Mouse (Mus musculus) kidney, embryonic 14.5 days (tissue): Measurements from ENCODE around the gene Xkr7. TPM values are rescaled to one million over a fixed set of nuclear protein-coding genes. Genes with fewer than 3 reads are reported as not detected.

Source experiments
- ATAC-seq: fragments of 200-750 bp; cut with Nextera tagmentation; 2 replicates; pipeline ENCODE4 v1.8.0; 2017; ENCODE audit warnings: moderate number of reproducible peaks, mild to moderate bottlenecking, moderate TSS enrichment, moderate library complexity; ENCODE audit not compliant: low FRiP score, low TSS enrichment
- H3K27ac ChIP-seq: fragments of 300-500 bp; sonication (generic); 2 replicates; pipeline ENCODE4 v1.5.1; 2014; ENCODE audit warnings: low read depth, mild to moderate bottlenecking, low read length, moderate library complexity, mixed read lengths
- H3K27me3 ChIP-seq: fragments of 300-500 bp; sonication (generic); 2 replicates; pipeline ENCODE4 v1.6.1; 2014; ENCODE audit warnings: mild to moderate bottlenecking, low read length; ENCODE audit not compliant: control insufficient read depth, insufficient read depth
- H3K36me3 ChIP-seq: fragments of 300-500 bp; sonication (generic); 2 replicates; pipeline ENCODE4 v1.6.1; 2014; ENCODE audit warnings: low read length, mixed read lengths; ENCODE audit not compliant: control insufficient read depth, insufficient read depth
- H3K4me1 ChIP-seq: fragments of 300-500 bp; sonication (generic); 2 replicates; pipeline ENCODE4 v1.6.1; 2014; ENCODE audit warnings: low read length, mixed read lengths; ENCODE audit not compliant: control insufficient read depth, insufficient read depth
- H3K4me2 ChIP-seq: fragments of 300-500 bp; sonication (generic); replicated peaks from 2 replicates; pipeline ENCODE4 v1.6.1; 2014; ENCODE audit warnings: low read depth, mild to moderate bottlenecking, low read length
- H3K4me3 ChIP-seq: fragments of 300-500 bp; sonication (generic); 2 replicates; pipeline ENCODE4 v1.5.1; 2014; ENCODE audit warnings: mild to moderate bottlenecking, low read length
- H3K9ac ChIP-seq: fragments of 300-500 bp; sonication (generic); 2 replicates; pipeline ENCODE4 v1.6.1; 2014; ENCODE audit warnings: low read depth, mild to moderate bottlenecking, low read length, moderate library complexity
- H3K9me3 ChIP-seq: fragments of 300-500 bp; sonication (generic); 2 replicates; pipeline ENCODE4 v1.6.1; 2016; ENCODE audit warnings: low read length; ENCODE audit not compliant: control insufficient read depth
- WGBS: fragments of 180-500 bp; shearing (Covaris S2); extraction: QIAGEN DNeasy Blood & Tissue Kit; methylation state at CpG from one replicate; pipeline ENCODE4 v1.1.7; 2014; 5-methylcytosine and 5-hydroxymethylcytosine counted together
- polyA plus RNA-seq: library from polyadenylated mRNA; unstranded; fragments of >200 nt; fragmentation: Nextera tagmentation; extraction: Ambion mirVana; gene quantifications from 2 replicates; pipeline ENCODE4 v1.2.1, GENCODE M21; 2014

Xkr7 gene
- polyA plus RNA-seq, 1 experiment from 2014 or later, result not detected

- no peak for ATAC-seq
- 89% methylated on average over 11 of the region's 11 CpGs for WGBS
- peak overlapping the region; percentile 79; the same call in 1 of the 2 replicates for H3K9ac ChIP-seq
Observed at GRCm38 (mm10) chr2:153013724-153014515, 17.7 kb upstream of the Xkr7 start.

DNA sequence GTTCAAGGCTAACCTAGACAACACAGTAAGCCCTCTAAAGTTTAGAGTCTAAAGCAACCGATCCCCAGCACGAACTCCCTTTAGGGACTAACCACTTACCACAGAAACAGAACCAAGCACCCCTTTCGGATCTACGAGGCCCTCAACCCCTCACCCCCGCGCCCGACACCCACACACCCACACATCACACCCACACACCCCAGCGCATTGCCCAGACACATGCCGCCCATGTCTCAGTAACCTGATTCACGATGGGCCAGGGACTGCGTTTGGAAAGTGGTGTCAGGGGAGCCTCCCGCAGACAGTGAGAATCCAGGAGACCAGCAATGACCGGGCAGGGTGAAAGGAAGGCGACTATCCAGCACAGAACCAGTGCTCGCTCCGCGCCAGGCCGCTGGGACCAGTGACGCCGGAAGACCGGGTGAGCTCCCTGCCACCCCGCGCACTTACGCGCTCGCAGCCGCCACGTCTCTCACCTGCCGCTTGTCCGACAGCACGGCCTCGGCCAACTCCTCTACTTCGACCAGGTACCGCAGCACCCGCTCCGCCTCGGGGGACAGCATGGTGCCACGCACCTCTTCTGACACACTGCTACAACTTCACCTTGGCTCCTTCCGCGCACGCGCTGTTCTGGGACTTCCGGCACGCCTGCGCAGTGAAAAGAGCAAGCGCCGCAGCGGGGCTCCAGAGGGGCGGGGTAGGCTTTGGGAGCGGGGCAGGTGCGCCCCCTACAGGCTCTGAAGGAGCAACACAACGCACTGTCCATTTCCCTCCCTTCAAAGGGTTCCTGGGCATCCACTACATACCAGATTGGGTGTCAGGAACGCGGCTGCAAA, 16.7 kb upstream of the Xkr7 start, which contains the start of gene Pdrg1:
Gene Pdrg1 (minus strand): TSS at position 670 of the 836 bp plus-strand sequence.
- under 1% methylated on average over 47 of the region's 54 CpGs for WGBS
- peak within 1 kb of the TSS; percentile 79 for H3K9ac ChIP-seq
- 0 out of 2 replicates have a peak, but pooled peaks cover 5% of the 10 kb centered on the region for H3K27me3 ChIP-seq
- peak within 1 kb of the TSS; percentile 80 for H3K4me2 ChIP-seq
- ATAC-seq, result peak; percentile 96
- no peak within 1 kb of the TSS for H3K27ac ChIP-seq
- H3K9me3 ChIP-seq, result no peaks in the 10 kb centered on the region
- peaks cover 9% of the 10 kb centered on the region for H3K4me1 ChIP-seq
- H3K4me3 ChIP-seq, result peak within 1 kb of the TSS; percentile 86
- peaks cover 35% of the 10 kb centered on the region for H3K36me3 ChIP-seq

More at GRCm38 (mm10) chr2:153013724-153014515, 17.7 kb upstream of the Xkr7 start:
- H3K27me3 ChIP-seq, result no peaks in the 10 kb centered on the region
- H3K4me1 ChIP-seq, result peaks cover 9% of the 10 kb centered on the region
- peaks cover 46% of the 10 kb centered on the region for H3K36me3 ChIP-seq
- H3K4me2 ChIP-seq, result peak overlapping the region; percentile 80
- peak overlapping the region; percentile 86 for H3K4me3 ChIP-seq
- H3K9me3 ChIP-seq, result no peaks in the 10 kb centered on the region
- H3K27ac ChIP-seq, result no peak overlapping the region

- H3K4me1 ChIP-seq, result peaks cover 9% of the 10 kb centered on the region
- no peak overlapping the region for H3K27ac ChIP-seq
- H3K4me2 ChIP-seq, result no peak overlapping the region
- no peak overlapping the region for H3K4me3 ChIP-seq
- no peak overlapping the region for H3K9ac ChIP-seq
- H3K9me3 ChIP-seq, result no peaks in the 10 kb centered on the region
- 0 out of 2 replicates have a peak, but pooled peaks cover 5% of the 10 kb centered on the region for H3K27me3 ChIP-seq
- 42% methylated on average over 8 of the region's 8 CpGs for WGBS
- no peak for ATAC-seq
- peaks cover 27% of the 10 kb centered on the region for H3K36me3 ChIP-seq
Observed at GRCm38 (mm10) chr2:153015804-153016203, 15.8 kb upstream of the Xkr7 start.

DNA sequence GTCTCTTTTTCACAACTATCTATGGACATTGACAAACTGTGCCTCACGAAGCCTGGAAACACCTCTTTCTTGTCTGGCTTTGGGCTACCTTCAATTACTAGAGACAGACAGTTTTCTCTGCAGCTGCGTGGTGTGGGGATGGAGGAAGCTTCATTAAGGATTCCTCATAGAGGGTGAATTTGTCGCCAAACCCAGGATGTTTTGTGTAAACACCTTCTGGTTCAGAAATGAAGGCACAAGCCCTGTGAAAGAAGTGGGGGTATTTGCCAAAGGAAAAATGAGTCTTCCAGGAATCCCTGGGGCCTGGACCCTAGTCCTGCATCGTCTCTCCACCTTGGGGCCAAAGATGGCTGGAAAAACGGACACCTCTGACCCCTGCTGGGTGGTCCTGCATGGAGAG, 14.9 kb upstream of the Xkr7 start:
- no peaks in the 10 kb centered on the region for H3K9me3 ChIP-seq
- WGBS, result 42% methylated on average over 5 of the region's 5 CpGs

DNA sequence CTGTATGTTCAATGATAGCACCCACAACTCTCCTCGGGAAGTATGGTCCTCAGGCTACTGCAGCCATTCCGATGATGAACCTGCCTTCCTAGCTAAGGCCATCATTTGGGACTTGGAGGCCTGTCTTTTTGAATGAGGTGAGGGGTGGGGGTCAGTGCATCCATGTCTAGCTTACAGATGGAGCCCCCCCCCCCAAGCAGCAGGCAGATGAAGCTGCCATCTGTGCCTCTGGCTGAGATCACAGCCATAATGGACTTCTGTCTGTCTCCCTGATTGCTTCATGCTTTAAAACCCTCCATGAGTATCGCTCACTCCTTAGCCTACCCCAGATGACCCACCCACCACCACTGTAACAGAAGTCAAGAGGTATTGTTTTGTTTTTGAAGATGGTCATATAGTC, 12.3 kb upstream of the Xkr7 start:
- no peaks in the 10 kb centered on the region for H3K9me3 ChIP-seq
- 88% methylated on average over 3 of the region's 3 CpGs for WGBS
- H3K36me3 ChIP-seq, result no peaks in the 10 kb centered on the region
- no peak overlapping the region for H3K4me3 ChIP-seq
- no peak overlapping the region for H3K9ac ChIP-seq
- no peak overlapping the region for H3K4me2 ChIP-seq
- H3K4me1 ChIP-seq, result peaks cover 3% of the 10 kb centered on the region
- no peak overlapping the region for H3K27ac ChIP-seq
- ATAC-seq, result no peak
- 0 out of 2 replicates have a peak, but pooled peaks cover 5% of the 10 kb centered on the region for H3K27me3 ChIP-seq

More for the DNA sequence above, 14.9 kb upstream of the Xkr7 start:
- no peak overlapping the region for H3K4me2 ChIP-seq
- H3K36me3 ChIP-seq, result peaks cover 20% of the 10 kb centered on the region
- no peak overlapping the region for H3K27ac ChIP-seq
- no peak overlapping the region for H3K9ac ChIP-seq
- H3K4me1 ChIP-seq, result peaks cover 9% of the 10 kb centered on the region
- H3K27me3 ChIP-seq, result 0 out of 2 replicates have a peak, but pooled peaks cover 5% of the 10 kb centered on the region
- H3K4me3 ChIP-seq, result no peak overlapping the region
- no peak for ATAC-seq

DNA sequence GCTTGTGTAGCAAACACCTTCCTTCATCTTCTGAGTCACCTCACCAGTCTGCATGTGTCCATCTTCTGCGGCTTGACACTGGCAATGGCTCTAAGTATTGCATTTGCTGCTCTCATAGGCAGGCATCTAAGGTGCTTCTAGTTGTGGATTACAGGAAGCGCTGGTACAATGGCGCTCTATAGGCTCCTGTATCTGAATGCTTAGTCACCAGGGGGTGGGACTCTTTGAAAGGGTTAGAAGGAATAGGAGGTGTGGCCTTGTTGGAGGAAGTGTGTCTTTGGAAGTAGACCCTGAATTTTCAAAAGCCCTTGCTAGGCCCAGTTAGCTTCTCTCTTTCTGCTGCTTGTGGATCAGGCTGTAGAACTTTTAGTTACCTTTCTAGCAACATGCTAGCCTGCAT, 10.5 kb upstream of the Xkr7 start:
- no peaks in the 10 kb centered on the region for H3K9me3 ChIP-seq
- 68% methylated on average over 3 of the region's 3 CpGs for WGBS
- no peak for ATAC-seq
- H3K9ac ChIP-seq, result no peak overlapping the region
- 0 out of 2 replicates have a peak, but pooled peaks cover 5% of the 10 kb centered on the region for H3K27me3 ChIP-seq
- H3K4me3 ChIP-seq, result no peak overlapping the region
- no peaks in the 10 kb centered on the region for H3K36me3 ChIP-seq
- no peaks in the 10 kb centered on the region for H3K4me1 ChIP-seq
- no peak overlapping the region for H3K27ac ChIP-seq
- H3K4me2 ChIP-seq, result no peak overlapping the region

- 50% methylated on average over 4 of the region's 4 CpGs for WGBS
- Histone ChIP-seq H3K4me3 (no peak overlapping the region), H3K27me3 (0 out of 2 replicates have a peak, but pooled peaks cover 5% of the 10 kb centered on the region), H3K4me2 (no peak overlapping the region), H3K4me1 (no peaks in the 10 kb centered on the region), H3K27ac (no peak overlapping the region), H3K36me3 (no peaks in the 10 kb centered on the region), H3K9me3 (no peaks in the 10 kb centered on the region), H3K9ac (no peak overlapping the region)
- ATAC-seq, result no peak
Observed at GRCm38 (mm10) chr2:153022855-153023254, 8.8 kb upstream of the Xkr7 start.

- H3K4me2 ChIP-seq, result no peak overlapping the region
- H3K4me3 ChIP-seq, result no peak overlapping the region
- 81% methylated on average over 7 of the region's 7 CpGs for WGBS
- H3K9ac ChIP-seq, result no peak overlapping the region
- H3K9me3 ChIP-seq, result no peaks in the 10 kb centered on the region
- H3K27ac ChIP-seq, result no peak overlapping the region
- H3K36me3 ChIP-seq, result no peaks in the 10 kb centered on the region
- no peak for ATAC-seq
- peaks cover 23% of the 10 kb centered on the region for H3K27me3 ChIP-seq
- no peaks in the 10 kb centered on the region for H3K4me1 ChIP-seq
Observed at GRCm38 (mm10) chr2:153026052-153026451, 5.6 kb upstream of the Xkr7 start.
